Mouse (Mus musculus): Measurements from ENCODE around the gene Ets2. TPM values are rescaled to one million over a fixed set of nuclear protein-coding genes. Genes with fewer than 3 reads are reported as not detected.

Gene Ets2
- polyA plus RNA-seq, 1 experiment from 2014 or later, result 107 TPM

DNA sequence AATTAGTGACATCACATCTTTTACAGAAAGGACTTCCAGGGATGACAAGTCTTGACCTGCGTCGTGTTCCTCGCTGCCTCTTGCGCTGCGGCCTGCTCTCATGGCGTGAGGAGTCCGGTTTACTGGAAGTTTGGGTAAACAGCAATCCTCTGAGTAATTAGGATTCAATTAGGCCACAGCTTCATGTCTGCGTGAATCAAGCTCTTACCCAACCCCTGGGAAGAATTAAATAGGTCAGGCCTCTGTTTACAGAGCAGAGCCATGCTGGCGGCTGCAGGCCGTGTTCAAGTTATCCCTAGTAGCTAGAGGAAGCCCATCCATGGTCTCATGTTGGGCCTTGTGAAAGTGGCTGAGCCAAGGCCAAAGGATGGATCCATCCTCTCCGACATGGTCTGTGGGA is 39.5 kb downstream of the Ets2 start:
- H3K36me3 ChIP-seq, result no peaks in the 10 kb centered on the region
- peaks cover 40% of the 10 kb centered on the region for H3K4me1 ChIP-seq
- H3K27ac ChIP-seq, result peak overlapping the region; percentile 55
- ATAC-seq (ENCODE audit: borderline replicate concordance, extremely low read depth, low FRiP score, low TSS enrichment), result no peak; the same call in 1 of the 2 replicates
- H3K27me3 ChIP-seq, result no peaks in the 10 kb centered on the region
- H3K4me2 ChIP-seq, result no peak overlapping the region
- 59% methylated on average over 11 of the region's 11 CpGs for WGBS
- H3K9me3 ChIP-seq, result no peaks in the 10 kb centered on the region
- no peak overlapping the region for H3K9ac ChIP-seq
- no peak overlapping the region for H3K4me3 ChIP-seq

DNA sequence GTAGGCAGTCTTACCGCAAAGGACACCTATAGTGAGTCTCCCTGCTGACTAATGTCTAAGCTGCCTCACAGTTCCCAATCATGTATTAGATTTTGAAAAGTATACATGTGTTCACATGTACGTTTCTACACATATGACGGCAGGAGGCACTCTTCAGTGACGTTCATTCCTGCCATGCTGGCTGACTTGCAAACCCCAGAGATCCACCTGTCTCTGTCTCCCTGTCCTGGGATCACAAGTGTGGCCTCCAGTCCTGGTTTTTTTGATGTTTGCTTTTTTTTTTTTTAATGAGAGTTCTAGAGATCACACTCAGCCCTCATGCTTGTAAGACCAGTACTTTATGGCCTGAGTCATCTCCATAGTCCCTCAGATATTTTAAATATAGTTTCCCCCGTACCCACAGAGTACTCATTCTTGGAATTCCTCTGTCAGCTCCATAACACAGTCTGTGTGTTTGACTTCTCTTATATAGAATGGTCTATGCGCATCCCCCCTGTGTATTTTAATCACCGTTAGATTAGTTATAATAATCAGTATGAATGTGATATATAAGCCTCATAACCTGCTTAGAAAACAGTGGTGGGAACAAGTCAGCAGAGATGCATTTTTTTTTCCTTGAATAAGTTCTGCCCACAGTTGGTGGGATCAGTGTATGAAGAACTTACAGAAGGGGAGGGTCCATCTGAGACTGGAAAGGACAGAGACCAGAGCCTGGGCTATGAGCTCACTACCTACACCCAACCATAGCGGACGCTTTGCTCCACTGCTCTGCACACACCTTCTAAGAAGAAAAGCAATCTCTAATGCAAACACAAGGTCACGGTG is 40.3 kb downstream of the Ets2 start:
- Histone ChIP-seq H3K27ac (peak overlapping the region; percentile 55), H3K4me2 (no peak overlapping the region), H3K9ac (no peak overlapping the region), H3K4me3 (no peak overlapping the region), H3K9me3 (no peaks in the 10 kb centered on the region), H3K36me3 (no peaks in the 10 kb centered on the region), H3K27me3 (no peaks in the 10 kb centered on the region), H3K4me1 (peaks cover 41% of the 10 kb centered on the region)
- WGBS, result 52% methylated on average over 10 of the region's 10 CpGs
- ATAC-seq (ENCODE audit: borderline replicate concordance, extremely low read depth, low FRiP score, low TSS enrichment), result no peak

DNA sequence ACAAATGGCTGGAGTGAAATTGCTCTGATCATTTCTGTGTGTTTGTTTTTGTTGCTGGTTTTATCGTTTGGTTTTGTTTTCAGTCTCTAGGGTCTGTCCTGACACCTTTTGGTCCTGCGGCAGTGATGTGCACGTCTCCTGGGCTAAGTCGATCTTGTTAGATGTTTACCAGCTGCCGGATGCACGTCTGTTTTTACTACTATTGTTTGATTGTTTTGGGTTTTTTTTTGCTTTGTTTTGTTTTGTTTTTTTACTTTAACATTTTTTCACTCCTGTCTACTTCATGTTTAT is 40.8 kb downstream of the Ets2 start:
- Histone ChIP-seq H3K4me2 (no peak overlapping the region), H3K9me3 (no peaks in the 10 kb centered on the region), H3K36me3 (no peaks in the 10 kb centered on the region), H3K27me3 (no peaks in the 10 kb centered on the region), H3K4me3 (no peak overlapping the region), H3K9ac (no peak overlapping the region), H3K4me1 (peaks cover 41% of the 10 kb centered on the region), H3K27ac (peak overlapping the region; percentile 55)
- WGBS, result 19% methylated on average over 6 of the region's 6 CpGs
- no peak for ATAC-seq (ENCODE audit: borderline replicate concordance, extremely low read depth, low FRiP score, low TSS enrichment)

DNA sequence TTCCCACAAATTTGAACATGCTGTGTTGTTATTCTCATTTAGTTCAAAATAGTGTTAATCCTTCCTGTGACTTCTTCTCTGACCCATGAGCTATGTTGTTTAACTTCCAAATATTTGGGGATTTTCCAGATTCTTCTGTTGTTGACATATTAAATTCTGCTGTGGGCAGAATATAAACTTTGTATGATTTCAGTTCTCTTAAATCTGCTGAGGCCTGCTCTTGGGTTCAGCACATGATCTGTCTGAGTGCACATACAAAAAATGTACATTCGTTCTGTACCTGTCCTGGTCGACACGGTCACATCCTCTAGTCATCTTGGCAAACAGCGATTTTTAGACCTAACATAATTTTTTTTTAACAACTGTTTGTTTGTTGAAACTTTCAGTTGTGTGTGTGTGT is 41.2 kb downstream of the Ets2 start:
- ATAC-seq (ENCODE audit: borderline replicate concordance, extremely low read depth, low FRiP score, low TSS enrichment), result peak; percentile 30; the same call in 1 of the 2 replicates

DNA sequence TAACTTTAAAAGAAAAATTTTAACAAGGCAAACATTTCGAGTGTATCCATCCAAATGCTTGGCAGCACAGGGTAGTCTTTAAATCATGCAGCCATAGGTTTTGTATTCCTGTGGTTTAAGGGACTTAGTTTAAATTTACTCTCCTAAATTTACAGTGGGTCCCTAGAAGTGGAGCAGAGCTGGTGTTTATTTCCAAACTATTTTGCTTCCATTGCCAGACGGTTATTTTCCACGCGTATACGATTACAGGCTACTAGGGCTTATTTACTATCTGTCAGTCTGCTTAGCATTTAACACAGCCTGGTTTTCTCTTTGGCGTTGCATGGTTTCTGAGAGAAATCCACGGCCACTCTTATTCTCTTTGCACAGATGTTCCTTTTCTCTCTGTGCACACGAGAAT is 42.9 kb downstream of the Ets2 start:
- H3K4me3 ChIP-seq, result no peak overlapping the region
- no peaks in the 10 kb centered on the region for H3K9me3 ChIP-seq
- no peak overlapping the region for H3K9ac ChIP-seq
- no peak for ATAC-seq (ENCODE audit: borderline replicate concordance, extremely low read depth, low FRiP score, low TSS enrichment)
- H3K4me2 ChIP-seq, result no peak overlapping the region
- H3K4me1 ChIP-seq, result peaks cover 50% of the 10 kb centered on the region
- no peak overlapping the region for H3K27ac ChIP-seq
- no peaks in the 10 kb centered on the region for H3K36me3 ChIP-seq
- no peaks in the 10 kb centered on the region for H3K27me3 ChIP-seq
- WGBS, result 50% methylated on average over 8 of the region's 8 CpGs

More for the DNA sequence above, 41.2 kb downstream of the Ets2 start:
- Histone ChIP-seq H3K4me1 (peaks cover 41% of the 10 kb centered on the region), H3K27ac (peak overlapping the region; percentile 55), H3K9ac (no peak overlapping the region), H3K4me2 (no peak overlapping the region), H3K4me3 (no peak overlapping the region), H3K9me3 (no peaks in the 10 kb centered on the region), H3K36me3 (no peaks in the 10 kb centered on the region), H3K27me3 (no peaks in the 10 kb centered on the region)
- WGBS, result 27% methylated on average over 4 of the region's 4 CpGs

DNA sequence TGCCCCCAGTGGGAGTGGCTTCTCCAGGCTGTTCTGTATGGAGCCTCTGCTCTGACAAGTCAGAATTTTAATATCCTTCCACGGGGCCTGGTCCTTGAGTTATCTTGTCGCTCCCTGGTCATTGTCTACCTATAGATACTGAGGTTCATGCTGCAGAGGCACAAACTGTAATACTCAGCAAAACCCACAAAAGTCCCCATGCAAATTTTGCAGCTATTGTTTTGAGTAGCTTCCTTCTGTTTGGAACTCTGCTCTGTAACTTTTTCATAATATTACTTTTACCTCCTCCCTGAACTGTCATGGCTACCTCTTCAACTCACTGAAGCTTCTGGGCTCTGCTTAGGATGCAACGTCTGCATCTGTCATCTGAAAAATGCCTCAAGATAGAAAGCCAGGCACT is 43.8 kb downstream of the Ets2 start:
- no peaks in the 10 kb centered on the region for H3K9me3 ChIP-seq
- H3K9ac ChIP-seq, result no peak overlapping the region
- no peaks in the 10 kb centered on the region for H3K27me3 ChIP-seq
- ATAC-seq (ENCODE audit: borderline replicate concordance, extremely low read depth, low FRiP score, low TSS enrichment), result no peak
- H3K4me2 ChIP-seq, result no peak overlapping the region
- H3K4me3 ChIP-seq, result no peak overlapping the region
- peak overlapping the region; percentile 37; the same call in 1 of the 2 replicates for H3K27ac ChIP-seq
- 67% methylated on average over 3 of the region's 3 CpGs for WGBS
- peaks cover 59% of the 10 kb centered on the region for H3K4me1 ChIP-seq
- H3K36me3 ChIP-seq, result no peaks in the 10 kb centered on the region

DNA sequence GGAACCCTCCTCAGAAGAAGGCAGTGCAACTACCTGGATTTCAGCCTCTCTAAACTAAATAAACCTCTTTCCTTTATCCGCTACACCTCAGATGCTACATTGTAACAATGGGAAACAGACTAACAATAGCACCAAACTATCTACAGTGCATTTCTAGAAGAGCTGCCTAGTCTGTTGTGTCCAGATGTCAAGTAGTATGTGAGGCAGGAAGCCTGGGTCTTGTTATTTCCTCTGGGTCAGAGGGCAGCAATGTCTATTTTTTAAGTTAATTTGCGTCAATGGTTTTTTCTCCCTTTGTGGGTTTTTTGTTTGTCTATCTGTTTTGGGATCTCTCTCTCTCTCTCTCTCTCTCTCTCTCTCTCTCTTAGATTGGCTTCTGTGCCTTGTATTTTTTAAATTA is 44.7 kb downstream of the Ets2 start:
- Histone ChIP-seq H3K36me3 (no peaks in the 10 kb centered on the region), H3K27ac (no peak overlapping the region), H3K4me1 (peaks cover 51% of the 10 kb centered on the region), H3K4me2 (no peak overlapping the region), H3K9ac (no peak overlapping the region), H3K27me3 (no peaks in the 10 kb centered on the region), H3K9me3 (no peaks in the 10 kb centered on the region), H3K4me3 (no peak overlapping the region)
- 65% methylated on average over 2 of the region's 2 CpGs for WGBS
- ATAC-seq (ENCODE audit: borderline replicate concordance, extremely low read depth, low FRiP score, low TSS enrichment), result no peak

DNA sequence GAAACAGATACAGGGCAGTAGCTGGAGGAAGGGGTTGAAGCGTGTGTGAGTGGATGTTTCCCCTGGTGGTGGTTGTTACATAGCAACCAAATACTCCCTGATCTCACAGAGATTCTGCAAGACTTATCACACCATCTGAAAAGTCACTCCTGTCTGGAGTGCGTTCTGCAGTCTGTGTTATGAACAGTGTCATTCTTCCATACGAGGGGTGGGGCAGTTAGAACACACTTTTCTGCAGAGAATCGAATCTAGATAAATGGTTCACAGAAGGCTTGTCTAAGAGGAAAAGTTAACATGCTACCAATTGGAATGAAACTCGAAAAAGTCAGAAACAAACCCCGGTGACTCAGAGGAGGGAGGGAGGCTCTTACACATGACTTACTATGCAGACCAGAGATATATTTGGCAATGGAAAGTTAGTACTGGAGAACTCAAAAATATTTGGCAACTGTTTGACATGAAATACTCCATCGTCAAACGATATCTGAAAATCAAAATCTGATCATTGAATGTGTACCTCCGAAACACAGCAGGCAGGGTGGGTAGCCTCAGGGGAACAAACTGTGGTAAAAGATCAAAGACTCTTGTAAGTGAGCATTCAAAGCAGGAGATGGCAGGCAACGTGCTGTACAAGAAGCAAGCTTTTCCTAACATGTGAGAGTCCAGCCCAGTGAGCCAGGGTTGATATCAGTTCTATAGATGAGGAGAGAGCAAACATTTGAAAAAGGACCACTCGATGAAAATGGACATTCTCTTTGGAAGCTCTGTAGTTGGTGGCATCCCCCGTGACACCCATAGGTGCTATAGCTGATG is 47.6 kb downstream of the Ets2 start:
- H3K4me2 ChIP-seq, result no peak overlapping the region
- no peak overlapping the region for H3K4me3 ChIP-seq
- H3K27ac ChIP-seq, result 0 out of 2 replicates have a peak overlapping the region, but pooled peaks have one; percentile 21
- no peak for ATAC-seq (ENCODE audit: borderline replicate concordance, extremely low read depth, low FRiP score, low TSS enrichment)
- peaks cover 35% of the 10 kb centered on the region for H3K4me1 ChIP-seq
- no peaks in the 10 kb centered on the region for H3K36me3 ChIP-seq
- H3K9me3 ChIP-seq, result no peaks in the 10 kb centered on the region
- 45% methylated on average over 12 of the region's 12 CpGs for WGBS
- H3K9ac ChIP-seq, result no peak overlapping the region
- H3K27me3 ChIP-seq, result no peaks in the 10 kb centered on the region

DNA sequence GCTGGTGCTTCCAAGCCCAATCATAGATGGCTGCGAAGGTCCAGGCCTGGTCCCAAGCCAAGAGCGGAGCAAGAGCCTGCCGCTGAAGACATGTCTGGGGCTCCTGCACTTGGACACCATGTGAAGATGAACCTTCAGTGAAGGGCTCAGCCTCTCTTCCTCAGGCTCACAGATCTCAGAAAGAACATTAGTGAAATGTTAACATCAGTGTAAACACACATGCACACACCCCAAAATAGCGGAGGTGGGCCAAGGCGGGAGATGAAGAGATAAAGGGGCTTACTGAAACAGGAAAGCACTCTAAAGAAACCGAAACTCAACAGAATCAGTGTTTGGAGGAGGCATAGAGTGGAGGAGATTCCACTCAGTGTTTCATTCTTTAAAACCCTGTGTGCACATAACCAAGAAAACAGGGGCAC is 48.3 kb downstream of the Ets2 start:
- no peaks in the 10 kb centered on the region for H3K9me3 ChIP-seq
- H3K4me1 ChIP-seq, result peaks cover 34% of the 10 kb centered on the region
- H3K4me2 ChIP-seq, result no peak overlapping the region
- no peak overlapping the region for H3K9ac ChIP-seq
- 55% methylated on average over 6 of the region's 6 CpGs for WGBS
- H3K27me3 ChIP-seq, result no peaks in the 10 kb centered on the region
- H3K4me3 ChIP-seq, result no peak overlapping the region
- H3K36me3 ChIP-seq, result no peaks in the 10 kb centered on the region
- H3K27ac ChIP-seq, result peak overlapping the region; percentile 21; the same call in 1 of the 2 replicates
- ATAC-seq (ENCODE audit: borderline replicate concordance, extremely low read depth, low FRiP score, low TSS enrichment), result no peak

DNA sequence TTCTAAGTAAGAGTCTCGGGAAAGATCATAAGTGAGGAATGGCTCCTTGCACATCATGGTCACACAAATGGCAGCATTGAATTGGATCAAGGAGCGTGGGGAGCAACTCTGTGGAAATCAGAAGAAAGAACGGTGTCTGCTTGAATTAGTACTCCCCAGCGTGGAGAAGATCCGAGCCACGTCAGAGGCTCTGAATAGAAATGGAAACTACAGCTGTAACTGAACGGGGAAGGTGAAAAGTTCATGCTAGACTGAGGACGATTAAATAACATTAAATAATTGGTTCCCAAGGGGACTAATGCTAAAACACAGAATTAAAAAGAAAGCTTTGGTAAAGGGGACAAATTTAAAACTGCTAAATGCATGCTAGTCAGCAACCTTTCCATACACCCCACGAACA is 50.6 kb downstream of the Ets2 start:
- ATAC-seq (ENCODE audit: borderline replicate concordance, extremely low read depth, low FRiP score, low TSS enrichment), result no peak
- Histone ChIP-seq H3K4me1 (peaks cover 30% of the 10 kb centered on the region), H3K9ac (no peak overlapping the region), H3K4me2 (no peak overlapping the region), H3K27ac (no peak overlapping the region), H3K4me3 (no peak overlapping the region), H3K27me3 (no peaks in the 10 kb centered on the region), H3K36me3 (no peaks in the 10 kb centered on the region), H3K9me3 (no peaks in the 10 kb centered on the region)
- WGBS, result 70% methylated on average over 9 of the region's 9 CpGs

DNA sequence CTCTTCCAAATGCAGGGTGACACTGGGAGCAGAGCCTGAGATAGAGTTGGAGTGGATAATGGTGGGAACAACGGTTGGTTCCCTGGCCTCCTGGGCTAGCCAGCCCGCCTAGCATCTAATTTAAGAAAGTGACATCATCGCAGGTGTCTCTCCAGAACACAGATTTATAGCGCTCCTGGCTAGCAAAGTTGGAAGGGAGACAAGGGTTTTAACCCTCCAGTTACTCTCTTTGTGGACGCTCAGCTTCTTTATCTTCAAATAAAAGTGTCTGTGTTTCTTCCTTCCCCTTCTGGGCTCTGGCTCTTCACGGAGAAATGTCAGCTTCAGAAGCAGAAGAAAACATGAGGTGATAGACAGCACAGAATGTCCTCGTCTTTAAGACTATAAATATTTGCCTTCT is 51.4 kb downstream of the Ets2 start:
- 19% methylated on average over 7 of the region's 7 CpGs for WGBS

More for the DNA sequence above, 51.4 kb downstream of the Ets2 start:
- Histone ChIP-seq H3K9me3 (no peaks in the 10 kb centered on the region), H3K27me3 (no peaks in the 10 kb centered on the region), H3K9ac (no peak overlapping the region), H3K36me3 (no peaks in the 10 kb centered on the region), H3K4me2 (no peak overlapping the region), H3K4me1 (peaks cover 30% of the 10 kb centered on the region), H3K27ac (no peak overlapping the region), H3K4me3 (no peak overlapping the region)
- no peak for ATAC-seq (ENCODE audit: borderline replicate concordance, extremely low read depth, low FRiP score, low TSS enrichment)
